Mouse (Mus musculus): Measurements from ENCODE around the gene Stap2. TPM values are rescaled to one million over a fixed set of nuclear protein-coding genes. Genes with fewer than 3 reads are reported as not detected.

Gene Stap2
- polyA plus RNA-seq, 2 experiments, result 2.0 to 2.8 TPM

DNA sequence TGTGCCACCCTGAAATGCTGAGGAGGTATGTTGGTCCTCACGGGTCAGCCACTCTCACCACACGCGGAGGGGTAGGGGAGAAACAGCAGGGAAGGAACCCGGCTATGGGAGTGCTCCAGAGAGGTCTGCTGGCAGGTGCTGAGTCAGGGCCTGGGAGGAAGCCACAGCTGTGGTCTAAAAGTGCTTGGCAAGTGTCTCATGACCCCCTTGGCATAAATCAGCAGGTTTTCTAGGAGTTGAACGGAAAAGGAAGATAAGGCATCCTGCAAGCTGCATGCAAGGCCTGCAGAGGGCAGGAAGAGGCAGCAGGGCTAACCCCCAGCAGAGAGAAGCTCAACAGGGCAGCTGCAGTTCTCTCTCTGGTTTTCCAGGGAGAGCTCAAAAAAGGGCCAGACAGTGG is 25.5 kb upstream of the Stap2 start:
- Histone ChIP-seq H3K27me3 (ENCODE audit: control insufficient read depth, insufficient read depth, low read length) (no peaks in the 10 kb centered on the region), H3K36me3 (replicated peaks; ENCODE audit: control insufficient read depth, insufficient read depth, low read depth) (no peaks in the 10 kb centered on the region), H3K4me1 (replicated peaks; ENCODE audit: control insufficient read depth in 2 of 2, insufficient read depth in 2 of 2, low read length in 1 of 2) (peaks cover 8 to 24% of the 10 kb centered on the region in 2 experiments), H3K9me3 (ENCODE audit: control insufficient read depth, low read length) (no peaks in the 10 kb centered on the region), H3K9ac (replicated peaks) (no peak overlapping the region), H3K4me2 (ENCODE audit: low read depth) (no peak overlapping the region), H3K4me3 (ENCODE audit: insufficient read depth in 1 of 2, low read depth in 2 of 2, low read length in 2 of 2) (no peak overlapping the region), H3K27ac (no peak overlapping the region)
- DNase-seq (ENCODE audit: low read depth in 3 of 3, low spot score in 3 of 3) (no peak), ATAC-seq (ENCODE audit: insufficient read depth) (peak; percentile 42)
- TF ChIP-seq EP300 (IDR thresholded peaks at IDR 0.05; ENCODE audit: low read depth) (no peak), CTCF (IDR thresholded peaks at IDR 0.05; ENCODE audit: low read depth) (peak; percentile 46)
- WGBS (ENCODE audit: insufficient replicate concordance), result 15% methylated on average over 5 of the region's 5 CpGs

- no peak overlapping the region for H3K4me2 ChIP-seq (ENCODE audit: low read depth)
- H3K4me3 ChIP-seq (ENCODE audit: insufficient read depth in 1 of 2, low read depth in 2 of 2, low read length in 2 of 2), result no peak overlapping the region
- TF ChIP-seq CTCF (IDR thresholded peaks at IDR 0.05; ENCODE audit: low read depth), result no peak
- no peak for TF ChIP-seq EP300 (IDR thresholded peaks at IDR 0.05; ENCODE audit: low read depth)
- H3K9me3 ChIP-seq (ENCODE audit: control insufficient read depth, low read length), result no peaks in the 10 kb centered on the region
- DNase-seq (ENCODE audit: low read depth in 3 of 3, low spot score in 3 of 3), result no peak
- no peaks in the 10 kb centered on the region for H3K27me3 ChIP-seq (ENCODE audit: control insufficient read depth, insufficient read depth, low read length)
- WGBS (ENCODE audit: insufficient replicate concordance), result 78% methylated on average over 9 of the region's 9 CpGs
- H3K4me1 ChIP-seq (replicated peaks; ENCODE audit: control insufficient read depth in 2 of 2, insufficient read depth in 2 of 2, low read length in 1 of 2), result peaks cover 8 to 25% of the 10 kb centered on the region in 2 experiments
- no peak overlapping the region for H3K27ac ChIP-seq
- ATAC-seq (ENCODE audit: insufficient read depth), result no peak
- no peaks in the 10 kb centered on the region for H3K36me3 ChIP-seq (replicated peaks; ENCODE audit: control insufficient read depth, insufficient read depth, low read depth)
- H3K9ac ChIP-seq (replicated peaks), result no peak overlapping the region
These were observed 25.0 kb upstream of the Stap2 start for GRCm38 (mm10) chr17:56030238-56030870.

DNA sequence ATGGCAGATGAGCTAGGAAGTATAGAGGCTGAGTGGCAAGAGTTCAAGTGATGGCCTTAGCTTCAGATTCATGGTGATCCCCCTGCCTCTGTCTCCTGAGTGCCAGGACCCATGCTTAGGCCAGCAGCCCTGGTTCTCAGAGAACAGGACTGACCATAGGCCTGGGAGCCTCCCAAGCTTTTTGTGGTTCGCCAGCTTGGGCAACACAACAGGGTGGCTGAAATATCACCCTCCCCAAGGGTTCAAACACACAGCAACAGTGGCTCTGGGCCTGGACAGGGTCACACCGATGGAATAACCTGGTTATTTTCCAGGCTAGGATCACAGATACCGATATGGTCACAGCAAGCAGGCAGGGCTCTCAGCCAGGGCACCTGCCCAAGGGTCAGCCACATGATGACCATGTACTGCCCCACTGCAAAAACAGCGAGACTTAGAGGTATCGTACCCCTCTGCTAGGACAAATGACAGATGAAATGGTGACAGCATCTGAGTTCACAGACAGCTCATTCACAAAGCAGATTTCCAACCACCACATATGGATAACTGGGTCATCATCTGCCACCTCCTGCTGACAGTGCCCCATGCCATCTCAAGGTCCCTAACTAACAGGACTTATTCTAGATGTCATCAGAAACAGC is 22.5 kb upstream of the Stap2 start:
- no peak overlapping the region for H3K27ac ChIP-seq

DNA sequence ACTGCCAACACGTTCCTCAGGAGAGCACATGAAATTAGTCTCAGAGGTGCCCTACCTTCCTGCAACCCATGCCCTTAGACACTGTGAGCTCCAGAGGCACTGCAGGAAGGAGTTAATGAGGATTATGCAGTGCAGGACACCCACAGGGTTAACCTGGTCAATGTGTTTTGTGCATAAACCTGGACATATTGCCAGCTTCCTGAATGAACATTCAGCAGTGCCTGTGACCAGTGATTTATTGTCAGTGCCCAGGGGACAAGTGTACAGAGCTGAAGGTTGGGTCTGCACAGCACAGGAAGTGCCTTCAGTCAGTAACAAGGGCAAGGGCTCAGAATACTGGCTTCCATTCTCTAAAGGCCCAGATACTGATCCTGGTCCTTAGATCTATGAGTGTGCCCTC is 21.5 kb upstream of the Stap2 start:
- no peaks in the 10 kb centered on the region for H3K9me3 ChIP-seq (ENCODE audit: control insufficient read depth, low read length)
- H3K27ac ChIP-seq, result no peak overlapping the region
- TF ChIP-seq CTCF (IDR thresholded peaks at IDR 0.05; ENCODE audit: low read depth), result no peak
- no peak for TF ChIP-seq EP300 (IDR thresholded peaks at IDR 0.05; ENCODE audit: low read depth)
- H3K4me2 ChIP-seq (ENCODE audit: low read depth), result no peak overlapping the region
- H3K4me1 ChIP-seq (replicated peaks; ENCODE audit: control insufficient read depth in 2 of 2, insufficient read depth in 2 of 2, low read length in 1 of 2), result peaks cover 0 to 19% of the 10 kb centered on the region in 2 experiments; a peak in 2 of 4 replicates
- H3K9ac ChIP-seq (replicated peaks), result no peak overlapping the region
- H3K4me3 ChIP-seq (ENCODE audit: insufficient read depth in 1 of 2, low read depth in 2 of 2, low read length in 2 of 2), result no peak overlapping the region
- WGBS (ENCODE audit: insufficient replicate concordance), result 63% methylated on average over 1 of the region's 1 CpGs
- ATAC-seq (ENCODE audit: insufficient read depth), result no peak
- no peaks in the 10 kb centered on the region for H3K27me3 ChIP-seq (ENCODE audit: control insufficient read depth, insufficient read depth, low read length)
- DNase-seq (ENCODE audit: low read depth in 3 of 3, low spot score in 3 of 3), result no peak
- no peaks in the 10 kb centered on the region for H3K36me3 ChIP-seq (replicated peaks; ENCODE audit: control insufficient read depth, insufficient read depth, low read depth)

More for the DNA sequence above, 22.5 kb upstream of the Stap2 start:
- no peak overlapping the region for H3K9ac ChIP-seq (replicated peaks)
- TF ChIP-seq CTCF (IDR thresholded peaks at IDR 0.05; ENCODE audit: low read depth) (no peak), EP300 (IDR thresholded peaks at IDR 0.05; ENCODE audit: low read depth) (no peak)
- H3K27me3 ChIP-seq (ENCODE audit: control insufficient read depth, insufficient read depth, low read length), result no peaks in the 10 kb centered on the region
- 80% methylated on average over 5 of the region's 5 CpGs for WGBS (ENCODE audit: insufficient replicate concordance)
- no peak overlapping the region for H3K4me2 ChIP-seq (ENCODE audit: low read depth)
- no peak overlapping the region for H3K4me3 ChIP-seq (ENCODE audit: insufficient read depth in 1 of 2, low read depth in 2 of 2, low read length in 2 of 2)
- no peaks in the 10 kb centered on the region for H3K36me3 ChIP-seq (replicated peaks; ENCODE audit: control insufficient read depth, insufficient read depth, low read depth)
- no peaks in the 10 kb centered on the region for H3K9me3 ChIP-seq (ENCODE audit: control insufficient read depth, low read length)
- ATAC-seq (ENCODE audit: insufficient read depth), result no peak
- no peak for DNase-seq (ENCODE audit: low read depth in 3 of 3, low spot score in 3 of 3)
- peaks cover 0 to 19% of the 10 kb centered on the region in 2 experiments; a peak in 2 of 4 replicates for H3K4me1 ChIP-seq (replicated peaks; ENCODE audit: control insufficient read depth in 2 of 2, insufficient read depth in 2 of 2, low read length in 1 of 2)

- Histone ChIP-seq H3K9ac (replicated peaks) (no peak overlapping the region), H3K27ac (no peak overlapping the region), H3K27me3 (ENCODE audit: control insufficient read depth, insufficient read depth, low read length) (no peaks in the 10 kb centered on the region), H3K36me3 (replicated peaks; ENCODE audit: control insufficient read depth, insufficient read depth, low read depth) (no peaks in the 10 kb centered on the region), H3K4me1 (replicated peaks; ENCODE audit: control insufficient read depth in 2 of 2, insufficient read depth in 2 of 2, low read length in 1 of 2) (peaks cover 0 to 18% of the 10 kb centered on the region in 2 experiments; a peak in 2 of 4 replicates), H3K4me3 (ENCODE audit: insufficient read depth in 1 of 2, low read depth in 2 of 2, low read length in 2 of 2) (no peak overlapping the region), H3K9me3 (ENCODE audit: control insufficient read depth, low read length) (no peaks in the 10 kb centered on the region), H3K4me2 (ENCODE audit: low read depth) (no peak overlapping the region)
- TF ChIP-seq EP300 (IDR thresholded peaks at IDR 0.05; ENCODE audit: low read depth), result no peak
- no peak for TF ChIP-seq CTCF (IDR thresholded peaks at IDR 0.05; ENCODE audit: low read depth)
- ATAC-seq (ENCODE audit: insufficient read depth), result no peak
- WGBS (ENCODE audit: insufficient replicate concordance), result 78% methylated on average over 1 of the region's 1 CpGs
- DNase-seq (ENCODE audit: low read depth in 3 of 3, low spot score in 3 of 3), result no peak
These were observed 20.9 kb upstream of the Stap2 start for GRCm38 (mm10) chr17:56026303-56026702.

Data from liver, embryonic 14.5 days (tissue).